In genomic region chr1:154033958-154034606, GRCm38 (mm10) we compare ENCODE assay signal across 8 mouse cellular contexts.
DNase-seq lines count a peak whose midpoint lies in the region; ATAC-seq and TF ChIP-seq lines count a peak whose summit lies in the region.

No protein-coding gene starts in this region.

- H3K4me1 ChIP-seq in heart, adult 2 months (ENCODE audit: control insufficient read depth, insufficient read depth, low read length) = peaks cover 9% of the 10 kb centered on the region

- intact Hi-C loops in heart, adult 2 months (cut with DNase I) = loop anchor here (2.0 to 5.0 kb wide), 3 partner anchors 112 to 148 kb away; no protein-coding TSS in a partner anchor

- TF ChIP-seq CTCF in heart, adult 2 months (IDR thresholded peaks at IDR 0.05) = no peak

- no peaks in the 10 kb centered on the region for H3K36me3 ChIP-seq in heart, adult 2 months (ENCODE audit: control insufficient read depth, insufficient read depth, low read length)

- H3K27ac ChIP-seq in heart, adult 2 months = peak overlapping the region; percentile 82

- peak; percentile 47; the same call in 1 of the 2 replicates for TF ChIP-seq POLR2A in heart, adult 2 months (IDR thresholded peaks at IDR 0.05; ENCODE audit: insufficient read depth, low read depth, low read length)

- H3K27me3 ChIP-seq in heart, adult 2 months (ENCODE audit: control insufficient read depth, insufficient read depth, low read length) = no peaks in the 10 kb centered on the region

- peak; percentile 11 to 16 for DNase-seq in frontal cortex, adult 2 months (ENCODE audit: extremely low spot score in 1 of 2, low spot score in 1 of 2)
- DNase-seq in heart, adult 2 months = peak; percentile 73 to 80
- DNase-seq in kidney, adult 9 months = peak; percentile 55
- peak; percentile 82 to 87 for DNase-seq in lung, adult 18-20 months
- peak; percentile 32 for DNase-seq in skeletal muscle tissue, adult 2 months (ENCODE audit: low read depth, low spot score)
- no peak for DNase-seq in Muller cell, postnatal 12 days (ENCODE audit: inconsistent ontology term)

- no peak overlapping the region for H3K4me3 ChIP-seq in heart, adult 2 months

- 0 out of 2 replicates have a peak, but pooled peaks have one; percentile 53 for TF ChIP-seq EP300 in heart, adult 2 months (IDR thresholded peaks at IDR 0.05; ENCODE audit: insufficient read depth, low read depth, low read length)

- no peak for ATAC-seq in frontal cortex, adult (ENCODE audit: low TSS enrichment)
- ATAC-seq in activated CD4-positive, CD25-positive, alpha-beta regulatory T cell, adult 4 months = peak; percentile 90

- H3K9ac ChIP-seq in heart, adult 2 months (ENCODE audit: low read depth, low read length) = 0 out of 2 replicates have a peak overlapping the region, but pooled peaks have one; percentile 10

- WGBS in heart, adult 2 months = 16% methylated on average over 13 of the region's 13 CpGs

- no peaks in the 10 kb centered on the region for H3K79me2 ChIP-seq in heart, adult 2 months (replicated peaks; ENCODE audit: control insufficient read depth, insufficient read depth, low read length)
